Mouse (Mus musculus) olfactory bulb, adult 2 months (tissue): ENCODE measurements around the gene Tmem132d.

Experiments
- CTCF ChIP-seq: fragments of 200-500 bp; IDR thresholded peaks from 2 replicates; pipeline ENCODE4 v1.5.1; 2012; ENCODE audit warnings: low read depth, mild to moderate bottlenecking, low read length, moderate library complexity; ENCODE audit not compliant: insufficient read depth
- POLR2A ChIP-seq: fragments of 200-500 bp; IDR thresholded peaks from 2 replicates; pipeline ENCODE4 v1.6.1; 2012; ENCODE audit warnings: mild to moderate bottlenecking, low read depth, low read length, moderate library complexity; ENCODE audit not compliant: insufficient read depth

GRCm38 (mm10) chr5:127919171-127919570, 513.7 kb downstream of the Tmem132d start:
- TF ChIP-seq CTCF: no peak
- no peak for TF ChIP-seq POLR2A
